Mouse (Mus musculus) bone marrow macrophage, adult 2 months (primary cell): ENCODE data around the gene Med20.

Experiments
- CTCF ChIP-seq: IDR thresholded peaks from 2 replicates; pipeline ENCODE4 v1.5.1; 2012; ENCODE audit warnings: low read depth, mild to moderate bottlenecking, low read length, moderate library complexity
- POLR2A ChIP-seq: IDR thresholded peaks from 2 replicates; pipeline ENCODE4 v1.6.1; 2012; ENCODE audit warnings: mild to moderate bottlenecking, low read depth, low read length, borderline replicate concordance

GRCm38 (mm10) chr17:47658741-47659243, 47.4 kb downstream of the Med20 start:
- TF ChIP-seq POLR2A (no peak), CTCF (no peak)
